Mouse (Mus musculus) forebrain, embryonic 14.5 days (tissue): ENCODE data around the gene Ina. TPM values are rescaled to one million over a fixed set of nuclear protein-coding genes. Genes with fewer than 3 reads are reported as not detected.

Source experiments
- ATAC-seq: fragments of 200-750 bp; cut with Nextera tagmentation; 2 replicates; pipeline ENCODE4 v1.8.0; 2017; ENCODE audit warnings: mild to moderate bottlenecking, moderate library complexity
- DNase-seq: peaks from one replicate; pipeline ENCODE4 v3.0.0-alpha.2; 2015; ENCODE audit warnings: low spot score
- H3K27ac ChIP-seq: fragments of 300-500 bp; sonication (generic); 2 replicates; pipeline ENCODE4 v1.5.1; 2014; ENCODE audit warnings: low read depth, mild to moderate bottlenecking, control low read depth, low read length, moderate library complexity
- H3K27me3 ChIP-seq: fragments of 300-500 bp; sonication (generic); replicated peaks from 2 replicates; pipeline ENCODE4 v1.6.1; 2014; ENCODE audit warnings: low read length, control low read depth, mixed read lengths; ENCODE audit not compliant: control insufficient read depth, insufficient read depth
- H3K36me3 ChIP-seq: fragments of 300-500 bp; sonication (generic); 2 replicates; pipeline ENCODE4 v1.6.1; 2014; ENCODE audit warnings: low read length, control low read depth; ENCODE audit not compliant: control insufficient read depth, insufficient read depth
- H3K4me1 ChIP-seq: fragments of 300-500 bp; sonication (generic); 2 replicates; pipeline ENCODE4 v1.6.1; 2014; ENCODE audit warnings: antibody characterized with exemption, low read length, control low read depth; ENCODE audit not compliant: control insufficient read depth, insufficient read depth
- H3K4me2 ChIP-seq: fragments of 300-500 bp; sonication (generic); 2 replicates; pipeline ENCODE4 v1.6.1; 2014; ENCODE audit warnings: mild to moderate bottlenecking, control low read depth, low read length
- H3K4me3 ChIP-seq: fragments of 300-500 bp; sonication (generic); 2 replicates; pipeline ENCODE4 v1.5.1; 2014; ENCODE audit warnings: low read depth, low read length, control low read depth
- H3K9ac ChIP-seq: fragments of 300-500 bp; sonication (generic); 2 replicates; pipeline ENCODE4 v1.6.1; 2014; ENCODE audit warnings: mild to moderate bottlenecking, low read length, control low read depth, moderate library complexity
- H3K9me3 ChIP-seq: fragments of 300-500 bp; sonication (generic); replicated peaks from 2 replicates; pipeline ENCODE4 v1.6.1; 2016; ENCODE audit warnings: low read length, control low read depth, mixed read lengths; ENCODE audit not compliant: control insufficient read depth
- WGBS: fragments of 180-500 bp; shearing (Covaris S2); extraction: QIAGEN DNeasy Blood & Tissue Kit; methylation state at CpG from one replicate; pipeline ENCODE4 v1.1.7; 2014; 5-methylcytosine and 5-hydroxymethylcytosine counted together
- polyA plus RNA-seq: library from polyadenylated mRNA; unstranded; fragments of >200 nt; fragmentation: Nextera tagmentation; extraction: Ambion mirVana; gene quantifications from 2 replicates; pipeline ENCODE4 v1.2.1, GENCODE M21; 2014

Ina gene
- polyA plus RNA-seq, 1 experiment from 2014 or later: 253 TPM

DNA sequence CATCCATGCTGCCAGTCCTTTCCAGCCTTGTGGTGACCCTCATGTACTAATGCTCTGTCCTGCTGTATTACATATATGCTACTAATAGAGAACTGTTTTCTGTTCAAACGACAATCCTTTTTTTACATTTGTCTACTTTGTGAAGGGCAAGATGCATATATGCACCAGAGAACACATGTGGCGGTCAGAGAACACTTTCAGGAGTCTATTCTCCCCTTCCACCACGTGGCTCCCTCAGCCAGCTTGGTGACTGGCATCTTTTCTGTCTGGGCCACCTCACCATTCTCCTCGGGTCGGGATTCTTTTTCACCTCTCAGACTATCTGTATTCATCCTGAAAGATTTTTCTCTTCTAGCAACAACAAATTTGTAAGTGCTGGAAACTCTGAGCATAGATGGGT is 8.6 kb upstream of the Ina start:
- Histone ChIP-seq H3K4me1 (no peaks in the 10 kb centered on the region), H3K27me3 (no peaks in the 10 kb centered on the region), H3K4me2 (no peak overlapping the region), H3K27ac (no peak overlapping the region), H3K4me3 (no peak overlapping the region), H3K36me3 (no peaks in the 10 kb centered on the region), H3K9me3 (no peaks in the 10 kb centered on the region), H3K9ac (no peak overlapping the region)
- DNase-seq (no peak), ATAC-seq (no peak)
- 58% methylated on average over 5 of the region's 5 CpGs for WGBS

DNA sequence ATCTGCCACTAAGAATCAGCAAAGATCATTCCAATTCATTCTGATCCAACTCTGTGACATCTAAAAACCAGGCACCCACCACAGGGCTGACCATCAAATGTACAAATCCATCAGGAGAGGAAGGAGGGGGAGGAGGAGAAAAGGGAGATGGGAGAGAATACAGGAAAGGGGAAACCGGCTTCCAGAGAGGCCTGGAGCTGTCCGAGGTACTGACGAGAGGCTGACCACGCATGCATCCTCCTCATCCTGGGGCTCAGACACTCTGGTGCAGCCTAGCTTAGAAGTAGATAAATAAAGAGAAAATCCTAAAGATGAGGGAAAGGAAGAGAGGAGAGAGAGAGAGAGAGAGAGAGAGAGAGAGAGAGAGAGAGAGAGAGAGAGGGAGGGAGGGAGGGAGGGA is 8.2 kb upstream of the Ina start:
- Histone ChIP-seq H3K27ac (no peak overlapping the region), H3K4me1 (no peaks in the 10 kb centered on the region), H3K9me3 (no peaks in the 10 kb centered on the region), H3K4me3 (no peak overlapping the region), H3K27me3 (no peaks in the 10 kb centered on the region), H3K9ac (no peak overlapping the region), H3K36me3 (no peaks in the 10 kb centered on the region), H3K4me2 (no peak overlapping the region)
- whole genome bisulfite sequencing: 4% methylated on average over 4 of the region's 4 CpGs
- DNase-seq: no peak
- ATAC-seq: no peak

DNA sequence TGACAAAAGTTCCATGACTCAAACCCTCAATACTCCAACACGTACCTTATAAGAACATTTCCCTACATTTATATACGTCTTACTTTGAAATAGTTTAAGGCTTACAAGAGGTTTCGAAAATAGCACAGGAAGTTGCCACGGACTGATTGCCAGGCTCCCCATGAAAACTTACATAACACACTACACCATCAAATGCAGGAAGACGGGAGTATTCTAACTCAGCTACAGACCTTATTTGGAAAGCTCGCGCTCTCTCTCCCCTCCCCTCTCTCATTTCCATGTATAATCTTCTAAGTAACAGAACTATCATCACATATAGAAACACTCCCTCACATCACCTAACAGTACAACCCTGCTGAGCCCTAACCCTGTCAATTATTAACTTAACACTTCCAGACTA is 5.1 kb upstream of the Ina start:
- H3K9ac ChIP-seq: no peak overlapping the region
- ATAC-seq: no peak
- H3K36me3 ChIP-seq: no peaks in the 10 kb centered on the region
- no peak overlapping the region for H3K4me2 ChIP-seq
- no peaks in the 10 kb centered on the region for H3K9me3 ChIP-seq
- 89% methylated on average over 7 of the region's 7 CpGs for WGBS
- no peak overlapping the region for H3K27ac ChIP-seq
- 0 out of 2 replicates have a peak, but pooled peaks cover 3% of the 10 kb centered on the region for H3K4me1 ChIP-seq
- DNase-seq: no peak
- H3K4me3 ChIP-seq: no peak overlapping the region
- H3K27me3 ChIP-seq: peaks cover 10% of the 10 kb centered on the region

DNA sequence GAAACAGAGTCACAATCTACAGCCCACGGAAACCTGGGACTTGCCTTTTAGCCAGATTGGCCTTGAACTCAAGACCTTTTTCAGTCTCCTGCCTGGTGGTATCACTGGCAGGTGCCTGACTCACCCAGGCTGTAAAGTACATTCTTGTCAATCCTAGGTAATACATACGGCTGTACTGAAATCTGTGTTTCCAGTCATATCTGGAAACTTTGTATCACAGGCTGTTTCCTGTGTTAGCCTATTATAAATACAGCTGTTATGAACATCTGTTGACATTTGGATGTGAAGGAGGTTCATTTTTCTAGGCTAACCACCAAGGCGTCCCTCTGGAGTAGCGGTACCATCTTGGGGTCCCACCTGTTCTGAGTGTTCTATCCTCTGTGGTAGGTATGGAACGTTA is 4.6 kb upstream of the Ina start:
- DNase-seq (no peak), ATAC-seq (no peak)
- Histone ChIP-seq H3K27me3 (peaks cover 10% of the 10 kb centered on the region), H3K9ac (no peak overlapping the region), H3K9me3 (no peaks in the 10 kb centered on the region), H3K4me1 (0 out of 2 replicates have a peak, but pooled peaks cover 3% of the 10 kb centered on the region), H3K27ac (no peak overlapping the region), H3K4me2 (no peak overlapping the region), H3K4me3 (no peak overlapping the region), H3K36me3 (no peaks in the 10 kb centered on the region)
- 88% methylated on average over 5 of the region's 5 CpGs for WGBS

DNA sequence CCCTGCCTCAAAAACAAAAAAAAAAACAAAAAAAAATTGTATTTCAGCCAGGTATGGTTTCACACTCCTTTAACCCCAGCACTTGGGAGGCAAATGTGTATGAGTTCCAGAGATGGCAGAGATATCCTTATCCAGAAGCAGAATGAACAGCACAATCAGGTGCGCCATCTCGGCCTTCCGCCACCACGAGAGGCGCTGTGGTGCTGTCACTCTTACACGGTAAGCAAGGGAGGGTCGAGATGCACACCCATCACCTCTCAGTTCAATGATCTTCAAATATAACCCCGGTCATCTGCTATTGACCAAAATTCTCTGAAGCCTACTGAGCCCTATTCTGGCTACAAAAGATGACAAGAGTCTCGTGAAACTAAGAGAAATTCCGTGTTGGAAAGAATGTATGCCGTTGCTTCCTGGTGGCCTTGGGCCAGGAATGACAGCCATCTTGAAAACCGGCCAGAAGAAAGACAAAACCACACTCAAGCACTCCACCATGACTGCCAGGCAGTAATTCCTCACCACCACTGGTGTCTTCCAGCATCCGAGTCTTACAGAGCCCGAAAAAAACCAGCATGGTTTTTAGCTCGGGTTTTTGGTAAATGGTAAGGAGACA is 1.9 kb upstream of the Ina start:
- Histone ChIP-seq H3K36me3 (no peaks in the 10 kb centered on the region), H3K4me1 (0 out of 2 replicates have a peak, but pooled peaks cover 3% of the 10 kb centered on the region), H3K4me3 (no peak overlapping the region), H3K4me2 (no peak overlapping the region; the same call in 1 of the 2 replicates), H3K27me3 (peaks cover 23% of the 10 kb centered on the region), H3K27ac (no peak overlapping the region), H3K9ac (no peak overlapping the region), H3K9me3 (no peaks in the 10 kb centered on the region)
- ATAC-seq: no peak
- no peak for DNase-seq
- WGBS: 89% methylated on average over 15 of the region's 15 CpGs

DNA sequence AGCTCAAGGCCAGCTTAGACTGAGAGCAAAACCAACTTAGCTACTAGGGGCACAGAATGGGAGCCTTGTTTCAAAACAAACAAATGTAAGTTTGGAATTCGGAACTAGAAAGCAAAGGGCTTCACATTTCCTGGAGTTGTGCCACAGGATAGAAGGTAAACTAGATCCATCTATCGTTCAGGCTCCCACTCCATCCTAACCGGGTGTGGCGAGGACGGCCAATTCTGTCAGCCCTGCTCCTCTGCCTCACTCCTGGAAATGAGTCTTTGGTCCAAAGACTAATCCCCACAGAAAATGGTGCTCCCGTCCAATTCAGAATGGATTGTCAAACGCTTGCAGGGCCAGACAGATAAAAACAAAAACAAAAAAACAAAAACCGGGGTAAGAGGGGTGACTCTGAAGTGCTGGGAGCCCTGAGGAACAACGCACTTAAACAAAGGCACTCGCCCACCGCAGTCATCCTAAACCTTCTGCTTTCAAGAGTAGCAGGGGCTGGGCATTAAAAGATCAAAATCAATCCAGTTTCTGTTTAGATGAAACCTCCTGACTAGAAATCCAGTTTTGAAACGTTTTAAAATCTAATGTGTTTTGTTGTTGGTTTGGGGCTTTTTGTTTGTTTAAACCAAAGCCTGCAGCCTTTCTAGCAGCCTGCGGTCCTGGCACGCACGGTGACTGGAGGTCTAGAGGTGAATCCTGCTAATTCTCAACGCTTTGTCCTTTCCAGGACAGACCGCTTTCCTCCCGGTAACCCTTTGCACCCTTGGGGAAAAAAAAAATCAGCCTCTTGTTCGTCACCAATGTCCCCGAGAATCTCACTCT is 949 bp upstream of the Ina start:
- H3K4me3 ChIP-seq: peak overlapping the region; percentile 70
- H3K4me1 ChIP-seq: 0 out of 2 replicates have a peak, but pooled peaks cover 3% of the 10 kb centered on the region
- WGBS: 10% methylated on average over 20 of the region's 20 CpGs
- H3K9ac ChIP-seq: peak overlapping the region; percentile 85
- no peaks in the 10 kb centered on the region for H3K36me3 ChIP-seq
- ATAC-seq (no peak), DNase-seq (peak; percentile 48)
- peaks cover 23% of the 10 kb centered on the region for H3K27me3 ChIP-seq
- no peaks in the 10 kb centered on the region for H3K9me3 ChIP-seq
- peak overlapping the region; percentile 71 for H3K4me2 ChIP-seq
- peak overlapping the region; percentile 96 for H3K27ac ChIP-seq

DNA sequence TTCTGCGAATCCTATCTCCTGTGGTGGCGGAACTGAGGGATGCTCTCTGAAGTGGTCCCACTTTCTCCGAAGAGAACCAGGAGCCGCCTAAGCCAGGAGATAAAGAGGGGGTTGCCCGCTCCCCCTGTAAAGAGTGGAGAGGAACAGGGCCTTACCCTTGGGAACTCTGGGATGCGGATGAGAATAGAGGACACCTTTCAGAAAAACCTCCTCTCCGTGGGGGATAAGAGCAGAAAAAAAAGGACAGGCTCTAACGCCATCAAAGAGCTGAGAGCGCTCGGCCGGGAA is 395 bp upstream of the Ina start:
- peak overlapping the region; percentile 71 for H3K4me2 ChIP-seq
- no peaks in the 10 kb centered on the region for H3K36me3 ChIP-seq
- peak overlapping the region; percentile 70 for H3K4me3 ChIP-seq
- no peak for DNase-seq
- ATAC-seq: peak; percentile 35
- H3K4me1 ChIP-seq: 0 out of 2 replicates have a peak, but pooled peaks cover 3% of the 10 kb centered on the region
- peak overlapping the region; percentile 85 for H3K9ac ChIP-seq
- peaks cover 23% of the 10 kb centered on the region for H3K27me3 ChIP-seq
- H3K27ac ChIP-seq: peak overlapping the region; percentile 96
- WGBS: 3% methylated on average over 11 of the region's 11 CpGs
- no peaks in the 10 kb centered on the region for H3K9me3 ChIP-seq

DNA sequence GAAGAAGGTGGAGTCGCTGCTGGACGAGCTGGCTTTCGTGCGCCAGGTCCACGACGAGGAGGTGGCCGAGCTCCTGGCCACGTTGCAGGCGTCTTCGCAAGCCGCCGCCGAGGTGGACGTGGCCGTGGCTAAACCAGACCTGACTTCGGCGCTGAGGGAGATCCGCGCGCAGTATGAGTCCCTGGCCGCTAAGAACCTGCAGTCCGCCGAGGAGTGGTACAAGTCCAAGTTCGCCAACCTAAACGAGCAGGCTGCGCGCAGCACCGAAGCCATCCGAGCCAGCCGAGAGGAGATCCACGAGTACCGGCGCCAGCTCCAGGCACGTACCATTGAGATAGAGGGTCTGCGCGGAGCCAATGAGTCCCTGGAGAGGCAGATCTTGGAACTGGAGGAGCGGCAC is 898 bp downstream of the Ina start:
- peaks cover 23% of the 10 kb centered on the region for H3K27me3 ChIP-seq
- DNase-seq (peak; percentile 30), ATAC-seq (peak; percentile 13; the same call in 1 of the 2 replicates)
- peak overlapping the region; percentile 70 for H3K4me3 ChIP-seq
- H3K9me3 ChIP-seq: no peaks in the 10 kb centered on the region
- peak overlapping the region; percentile 71 for H3K4me2 ChIP-seq
- 0 out of 2 replicates have a peak, but pooled peaks cover 3% of the 10 kb centered on the region for H3K4me1 ChIP-seq
- H3K36me3 ChIP-seq: 0 out of 2 replicates have a peak, but pooled peaks cover 2% of the 10 kb centered on the region
- peak overlapping the region; percentile 85 for H3K9ac ChIP-seq
- under 1% methylated on average over 37 of the region's 37 CpGs for WGBS
- H3K27ac ChIP-seq: peak overlapping the region; percentile 96

DNA sequence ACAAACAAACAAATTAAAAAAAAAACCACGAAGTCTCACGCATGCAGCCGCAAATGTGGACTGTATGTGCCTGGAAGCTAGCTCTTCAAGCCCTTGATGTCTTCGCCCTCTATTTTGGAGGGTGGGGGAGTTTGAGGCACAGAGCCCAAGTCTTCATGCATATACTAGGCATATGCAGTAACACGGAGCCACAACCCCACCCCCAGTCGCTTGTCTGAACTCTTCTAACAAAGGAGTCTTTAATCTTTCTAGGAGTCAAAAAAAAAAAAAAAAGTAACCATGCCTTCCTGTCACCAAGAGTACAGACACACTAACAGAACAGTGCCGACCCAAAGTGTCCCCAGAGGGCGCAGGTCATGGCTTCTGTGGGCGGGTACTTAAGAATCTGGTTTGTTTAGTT is 1.5 kb downstream of the Ina start:
- no peaks in the 10 kb centered on the region for H3K9me3 ChIP-seq
- 2% methylated on average over 9 of the region's 9 CpGs for WGBS
- H3K27me3 ChIP-seq: peaks cover 23% of the 10 kb centered on the region
- H3K4me3 ChIP-seq: peak overlapping the region; percentile 70
- peak overlapping the region; percentile 96 for H3K27ac ChIP-seq
- H3K4me2 ChIP-seq: peak overlapping the region; percentile 71
- H3K36me3 ChIP-seq: peaks cover 3% of the 10 kb centered on the region; the same call in 1 of the 2 replicates
- DNase-seq (no peak), ATAC-seq (no peak)
- H3K4me1 ChIP-seq: 0 out of 2 replicates have a peak, but pooled peaks cover 3% of the 10 kb centered on the region
- peak overlapping the region; percentile 85 for H3K9ac ChIP-seq
